Mouse (Mus musculus): ENCODE data around the gene Kank2. TPM values are rescaled to one million over a fixed set of nuclear protein-coding genes. Genes with fewer than 3 reads are reported as not detected.

Gene Kank2
- total and polyA plus RNA-seq, 3 experiments, result 0.09 to 2.3 (median 0.60) TPM

DNA sequence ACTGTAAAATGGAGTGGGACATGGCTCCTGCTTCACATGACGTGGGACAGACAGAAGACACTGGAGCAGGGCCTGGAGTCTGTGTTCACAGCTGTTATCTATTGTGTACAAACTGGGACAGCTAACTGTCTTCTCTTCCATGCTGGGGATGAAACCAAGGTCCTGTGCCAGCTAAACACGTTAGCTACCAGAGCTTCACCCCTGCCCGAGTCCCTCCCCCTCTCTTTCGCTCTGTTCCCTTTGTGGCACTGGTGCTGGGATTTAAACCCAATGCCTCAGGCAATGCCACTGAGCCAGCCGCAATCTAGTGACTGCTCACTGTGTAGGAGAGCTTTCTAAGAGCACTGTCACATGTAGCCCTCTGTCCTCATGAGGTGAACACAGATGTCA, 31.9 kb upstream of the Kank2 start:
- no peaks in the 10 kb centered on the region for H3K79me2 ChIP-seq (replicated peaks; ENCODE audit: control insufficient read depth, extremely low read depth, insufficient read depth, poor library complexity, severe bottlenecking)
- H3K9me3 ChIP-seq (replicated peaks; ENCODE audit: low read length), result no peaks in the 10 kb centered on the region
- dilution Hi-C loops (cut with MboI; ENCODE audit: extremely low pct_ligation_motif_present, extremely low pct_unique_long_range_greater_than_20kb, low sequenced_read_pairs) (no loop called here), in situ Hi-C loops (cut with MboI; ENCODE audit: low pct_ligation_motif_present, low pct_unique_long_range_greater_than_20kb, low sequenced_read_pairs) (no loop called here)
- no peaks in the 10 kb centered on the region for H3K4me1 ChIP-seq (ENCODE audit: control insufficient read depth in 1 of 2, insufficient read depth in 2 of 2)
- H3K9ac ChIP-seq (ENCODE audit: insufficient read depth, low read depth), result no peak overlapping the region
- H3K36me3 ChIP-seq (replicated peaks in 1 of 2; ENCODE audit: control insufficient read depth in 1 of 2, insufficient read depth in 1 of 2, low read length in 1 of 2), result peaks cover 8 to 20% of the 10 kb centered on the region in 2 experiments
- H3K27ac ChIP-seq (ENCODE audit: insufficient read depth, low read depth), result no peak overlapping the region
- DNase-seq (ENCODE audit: extremely low read depth), result no peak
- no peak overlapping the region for H3K4me2 ChIP-seq (ENCODE audit: insufficient read depth, low read depth, poor library complexity, severe bottlenecking)
- TF ChIP-seq MYC (IDR thresholded peaks at IDR 0.05; ENCODE audit: low read depth, low read length), result no peak
- no peak for TF ChIP-seq RAD21 (IDR thresholded peaks at IDR 0.05; ENCODE audit: low read depth, low read length)
- no peak for TF ChIP-seq NELFE (IDR thresholded peaks at IDR 0.05; ENCODE audit: low read depth, low read length)
- no peak for TF ChIP-seq CHD1 (IDR thresholded peaks at IDR 0.05; ENCODE audit: low read depth, low read length)
- no peak for TF ChIP-seq USF2 (conservative IDR thresholded peaks at IDR 0.05; ENCODE audit: low read depth, low read length)
- no peak for TF ChIP-seq MAFK (IDR thresholded peaks at IDR 0.05; ENCODE audit: insufficient replicate concordance, low read length)
- TF ChIP-seq GABPA (IDR thresholded peaks at IDR 0.05; ENCODE audit: insufficient replicate concordance, low read depth, low read length), result no peak
- no peak for TF ChIP-seq ETS1 (conservative IDR thresholded peaks at IDR 0.05; ENCODE audit: low read depth, low read length)
- TF ChIP-seq SMC3 (IDR thresholded peaks at IDR 0.05; ENCODE audit: low read depth, low read length), result no peak
- TF ChIP-seq POLR2A (IDR thresholded peaks at IDR 0.05; ENCODE audit: low read depth, low read length), result no peak
- no peak for TF ChIP-seq IRF4 (IDR thresholded peaks at IDR 0.05; ENCODE audit: low read depth, low read length)
- no peak for TF ChIP-seq JUN (IDR thresholded peaks at IDR 0.05; ENCODE audit: insufficient read depth, low read depth, low read length)
- no peak for TF ChIP-seq USF1 (IDR thresholded peaks at IDR 0.05; ENCODE audit: low read depth, low read length)
- no peak for TF ChIP-seq POLR2AphosphoS2 (IDR thresholded peaks at IDR 0.05; ENCODE audit: low read depth, low read length)
- TF ChIP-seq UBTF (IDR thresholded peaks at IDR 0.05; ENCODE audit: low read depth, low read length), result no peak
- H3K4me3 ChIP-seq (replicated peaks in 1 of 3; ENCODE audit: low read depth in 2 of 3, low read length in 2 of 3, poor library complexity in 1 of 3), result no peak overlapping the region
- no peaks in the 10 kb centered on the region for H3K27me3 ChIP-seq (replicated peaks)

DNA sequence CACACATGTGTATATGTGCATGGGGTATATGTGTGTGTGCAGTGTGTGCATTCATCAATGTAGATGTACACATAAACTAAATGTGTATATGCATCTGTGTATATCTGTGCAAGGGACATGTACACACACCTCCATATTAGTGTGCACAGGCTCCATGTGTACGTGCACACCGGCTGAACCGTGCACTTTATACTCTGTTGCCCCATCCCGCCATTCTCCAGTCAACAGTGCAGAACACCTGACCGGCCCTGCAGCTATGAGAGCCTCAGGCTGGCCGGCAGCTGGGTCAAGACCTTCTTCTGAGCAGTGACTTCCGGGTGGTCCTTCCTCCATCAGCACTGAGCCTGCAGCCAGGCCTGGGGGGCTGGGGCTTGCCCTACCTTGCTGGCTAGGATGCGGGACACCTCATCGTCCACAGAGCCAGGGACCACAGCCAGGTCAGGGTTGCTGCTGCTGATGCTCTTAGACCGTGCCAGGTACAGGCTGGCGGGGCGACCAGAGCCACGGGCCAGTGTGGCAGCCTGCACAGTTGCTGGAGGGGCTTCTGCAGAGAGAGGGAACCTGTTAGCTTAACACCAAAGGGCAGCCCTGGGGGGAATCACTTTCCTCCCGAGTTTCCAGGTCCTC, 31.4 kb upstream of the Kank2 start:
- H3K36me3 ChIP-seq (replicated peaks in 1 of 2; ENCODE audit: control insufficient read depth in 1 of 2, insufficient read depth in 1 of 2, low read length in 1 of 2), result peaks cover 8 to 20% of the 10 kb centered on the region in 2 experiments
- no peak overlapping the region for H3K4me2 ChIP-seq (ENCODE audit: insufficient read depth, low read depth, poor library complexity, severe bottlenecking)
- DNase-seq (ENCODE audit: extremely low read depth), result no peak
- no peaks in the 10 kb centered on the region for H3K4me1 ChIP-seq (ENCODE audit: control insufficient read depth in 1 of 2, insufficient read depth in 2 of 2)
- no peaks in the 10 kb centered on the region for H3K79me2 ChIP-seq (replicated peaks; ENCODE audit: control insufficient read depth, extremely low read depth, insufficient read depth, poor library complexity, severe bottlenecking)
- no peak overlapping the region for H3K27ac ChIP-seq (ENCODE audit: insufficient read depth, low read depth)
- H3K9me3 ChIP-seq (replicated peaks; ENCODE audit: low read length), result no peaks in the 10 kb centered on the region
- in situ Hi-C loops (cut with MboI; ENCODE audit: low pct_ligation_motif_present, low pct_unique_long_range_greater_than_20kb, low sequenced_read_pairs), result no loop called here
- no peaks in the 10 kb centered on the region for H3K27me3 ChIP-seq (replicated peaks)
- H3K4me3 ChIP-seq (replicated peaks in 1 of 3; ENCODE audit: low read depth in 2 of 3, low read length in 2 of 3, poor library complexity in 1 of 3), result no peak overlapping the region
- TF ChIP-seq ZNF384 (IDR thresholded peaks at IDR 0.05; ENCODE audit: low read depth, low read length) (no peak), MXI1 (IDR thresholded peaks at IDR 0.05; ENCODE audit: low read depth, low read length) (no peak), CHD2 (IDR thresholded peaks at IDR 0.05; ENCODE audit: low read length) (no peak), GABPA (IDR thresholded peaks at IDR 0.05; ENCODE audit: insufficient replicate concordance, low read depth, low read length) (no peak), POLR2AphosphoS2 (IDR thresholded peaks at IDR 0.05; ENCODE audit: low read depth, low read length) (no peak), RAD21 (IDR thresholded peaks at IDR 0.05; ENCODE audit: low read depth, low read length) (no peak), ZKSCAN1 (IDR thresholded peaks at IDR 0.05; ENCODE audit: borderline replicate concordance, low read depth, low read length) (no peak), HCFC1 (IDR thresholded peaks at IDR 0.05; ENCODE audit: low read depth, low read length) (no peak), KAT2A (IDR thresholded peaks at IDR 0.05; ENCODE audit: insufficient replicate concordance, low read length) (no peak), E2F4 (IDR thresholded peaks at IDR 0.05; ENCODE audit: insufficient replicate concordance, low read depth, low read length) (no peak), UBTF (IDR thresholded peaks at IDR 0.05; ENCODE audit: low read depth, low read length) (no peak), ETS1 (conservative IDR thresholded peaks at IDR 0.05; ENCODE audit: low read depth, low read length) (no peak), USF2 (conservative IDR thresholded peaks at IDR 0.05; ENCODE audit: low read depth, low read length) (no peak)
- dilution Hi-C loops (cut with MboI; ENCODE audit: extremely low pct_ligation_motif_present, extremely low pct_unique_long_range_greater_than_20kb, low sequenced_read_pairs), result no loop called here
- H3K9ac ChIP-seq (ENCODE audit: insufficient read depth, low read depth), result no peak overlapping the region
